Mouse (Mus musculus) small intestine, adult 2 months (tissue): Measurements from ENCODE around the gene 1700016K19Rik. TPM values are rescaled to one million over a fixed set of nuclear protein-coding genes. Genes with fewer than 3 reads are reported as not detected.
A peak's percentile ranks its signal among the peaks of the same experiment; 100 is the strongest.

Experiments used
- H3K27ac ChIP-seq: fragments of 200-500 bp; 2 replicates; pipeline ENCODE4 v1.5.1; 2012; ENCODE audit warnings: low read depth, low read length, control low read depth, inconsistent platforms; ENCODE audit not compliant: insufficient read depth
- H3K27me3 ChIP-seq: fragments of 200-500 bp; 2 replicates; pipeline ENCODE4 v1.6.1; 2012; ENCODE audit warnings: mild to moderate bottlenecking, moderate library complexity, low read length, inconsistent platforms; ENCODE audit not compliant: control insufficient read depth, insufficient read depth
- H3K36me3 ChIP-seq: fragments of 200-500 bp; 2 replicates; pipeline ENCODE4 v1.6.1; 2012; ENCODE audit warnings: mild to moderate bottlenecking, low read length, control low read depth, inconsistent platforms; ENCODE audit not compliant: control insufficient read depth, insufficient read depth
- H3K4me1 ChIP-seq: fragments of 200-500 bp; 2 replicates; pipeline ENCODE4 v1.6.1; 2012; ENCODE audit warnings: low read length, inconsistent platforms, mixed read lengths; ENCODE audit not compliant: control insufficient read depth, insufficient read depth, insufficient read length
- H3K4me3 ChIP-seq: fragments of 200-500 bp; 2 replicates; pipeline ENCODE4 v1.5.1; 2012; ENCODE audit warnings: low read depth, mild to moderate bottlenecking, control low read depth, inconsistent platforms, low read length, moderate library complexity
- CTCF ChIP-seq: fragments of 200-500 bp; IDR thresholded peaks from 2 replicates; pipeline ENCODE4 v1.5.1; 2012; ENCODE audit warnings: low read depth, mild to moderate bottlenecking, control low read depth, inconsistent platforms, low read length, moderate library complexity, mixed read lengths; ENCODE audit not compliant: insufficient replicate concordance, insufficient read length; ENCODE audit errors: extremely low read depth
- POLR2A ChIP-seq: fragments of 200-500 bp; IDR thresholded peaks from 2 replicates; pipeline ENCODE4 v1.6.1; 2012; ENCODE audit warnings: low read depth, mild to moderate bottlenecking, control low read depth, inconsistent platforms, low read length, moderate library complexity
- WGBS: fragments of 180-500 bp; shearing (Covaris S2); methylation state at CpG from one replicate; pipeline ENCODE4 v1.1.7; 2018; 5-methylcytosine and 5-hydroxymethylcytosine counted together
- polyA plus RNA-seq: library from polyadenylated mRNA; depleted of rRNA; stranded (reverse); fragments of >200 nt; gene quantifications from 2 replicates; pipeline ENCODE4 v1.2.3, GENCODE M21; 2012

The 1700016K19Rik gene
- polyA plus RNA-seq, 1 experiment = 0.18 TPM

DNA sequence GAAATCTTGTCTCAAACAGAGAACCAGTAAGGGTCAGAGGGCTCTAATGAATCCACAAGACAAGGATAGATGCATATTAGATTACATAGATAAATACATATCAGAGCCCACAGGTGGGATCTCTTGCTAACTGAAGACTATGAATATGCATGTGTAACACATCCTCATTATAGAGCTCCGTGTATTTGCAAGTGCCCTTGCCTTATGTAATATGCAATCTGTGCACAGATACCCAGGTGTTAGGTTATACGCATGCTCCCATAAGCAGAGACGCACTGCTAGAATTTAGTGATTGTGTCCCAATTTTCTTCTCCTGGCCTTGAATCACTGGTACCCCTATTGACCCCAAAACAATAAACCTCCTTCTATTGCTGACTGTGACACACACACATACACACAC is 27.5 kb upstream of the 1700016K19Rik start:
- no peaks in the 10 kb centered on the region for H3K36me3 ChIP-seq
- no peak overlapping the region for H3K4me3 ChIP-seq
- no peak overlapping the region for H3K27ac ChIP-seq
- H3K27me3 ChIP-seq = no peaks in the 10 kb centered on the region
- TF ChIP-seq POLR2A (no peak), CTCF (no peak)
- WGBS = 83% methylated on average over 3 of the region's 3 CpGs
- peaks cover 4% of the 10 kb centered on the region; the same call in 1 of the 2 replicates for H3K4me1 ChIP-seq

DNA sequence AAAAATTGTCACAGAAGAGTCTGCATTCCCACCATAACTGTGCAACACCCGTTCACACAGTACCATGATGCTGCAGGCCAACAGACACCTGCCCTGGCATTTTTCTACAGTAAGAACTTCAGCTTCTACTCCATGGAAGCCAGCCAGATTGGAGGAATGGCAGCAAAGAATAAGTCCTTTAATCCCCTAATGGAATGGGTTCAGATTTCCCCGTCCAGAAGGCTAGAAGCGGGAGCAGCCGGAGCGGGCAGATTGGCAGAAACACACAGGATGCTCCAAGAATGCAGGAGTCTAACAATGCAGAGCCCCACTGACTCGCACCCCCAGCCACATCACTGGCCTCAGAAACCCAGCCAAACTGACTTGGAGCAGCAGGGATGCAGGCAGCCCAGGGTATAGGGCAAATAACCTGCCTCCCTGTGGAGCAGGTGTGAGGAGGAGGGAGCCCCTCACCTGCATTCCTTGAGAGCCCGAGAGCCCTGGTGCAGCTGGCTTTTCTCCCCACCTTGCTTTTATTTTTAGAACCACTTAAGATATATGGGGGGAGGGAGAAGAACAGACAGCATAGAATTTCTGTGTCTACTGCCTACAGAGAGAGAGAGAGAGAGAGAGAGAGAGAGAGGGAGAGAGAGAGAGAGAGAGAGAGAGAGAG is 26.7 kb upstream of the 1700016K19Rik start:
- Histone ChIP-seq H3K27ac (no peak overlapping the region), H3K4me3 (no peak overlapping the region), H3K36me3 (no peaks in the 10 kb centered on the region), H3K27me3 (no peaks in the 10 kb centered on the region), H3K4me1 (peaks cover 4% of the 10 kb centered on the region; the same call in 1 of the 2 replicates)
- 63% methylated on average over 7 of the region's 7 CpGs for WGBS
- no peak for TF ChIP-seq CTCF
- no peak for TF ChIP-seq POLR2A

DNA sequence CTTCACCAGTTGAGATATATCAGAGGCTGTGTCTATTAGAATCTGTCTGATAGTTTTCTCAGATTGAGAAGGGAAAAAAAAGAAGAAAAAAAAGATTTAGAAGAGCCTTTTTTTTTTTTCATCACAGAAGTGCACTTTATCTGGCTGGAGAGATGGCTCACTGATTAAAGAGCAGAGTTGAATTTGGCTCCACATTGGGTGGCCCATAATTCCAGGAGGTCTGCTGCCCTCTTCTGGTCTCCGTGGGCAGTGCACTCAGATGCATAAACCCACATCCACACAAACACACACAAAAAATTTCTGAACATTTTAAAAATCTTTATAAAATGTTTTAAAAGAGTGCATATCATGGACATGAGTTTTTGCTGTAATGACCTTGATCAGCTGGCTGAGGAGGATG is 25.7 kb upstream of the 1700016K19Rik start:
- no peaks in the 10 kb centered on the region for H3K27me3 ChIP-seq
- no peak for TF ChIP-seq POLR2A
- TF ChIP-seq CTCF = peak; percentile 55; the same call in 1 of the 2 replicates

DNA sequence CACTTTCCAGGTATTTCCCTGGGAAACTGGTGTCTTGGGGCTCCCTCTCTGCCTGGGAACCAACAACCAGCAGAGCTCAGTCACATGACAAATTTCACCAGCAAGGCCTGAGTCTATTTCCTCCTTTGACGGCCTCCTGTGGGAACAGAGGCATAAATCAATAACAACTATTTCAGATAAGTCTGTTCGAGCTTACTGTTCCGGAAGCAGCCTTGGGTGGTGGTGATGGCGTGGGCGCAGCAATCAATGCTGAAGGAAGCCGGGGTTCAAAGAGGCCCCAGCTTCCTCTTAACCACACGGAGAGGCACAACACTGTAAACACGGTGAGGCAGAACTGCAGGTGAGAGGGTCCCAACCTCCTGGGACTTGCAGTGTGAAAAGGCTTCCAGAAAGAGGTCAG is 23.0 kb upstream of the 1700016K19Rik start:
- 6% methylated on average over 8 of the region's 8 CpGs for WGBS
- peaks cover 4% of the 10 kb centered on the region; the same call in 1 of the 2 replicates for H3K4me1 ChIP-seq
- TF ChIP-seq CTCF = no peak
- TF ChIP-seq POLR2A = no peak
- no peaks in the 10 kb centered on the region for H3K27me3 ChIP-seq
- H3K4me3 ChIP-seq = no peak overlapping the region
- peak overlapping the region; percentile 42 for H3K27ac ChIP-seq
- no peaks in the 10 kb centered on the region for H3K36me3 ChIP-seq

More for the DNA sequence above, 25.7 kb upstream of the 1700016K19Rik start:
- no peak overlapping the region for H3K4me3 ChIP-seq
- H3K4me1 ChIP-seq = peaks cover 4% of the 10 kb centered on the region; the same call in 1 of the 2 replicates
- no peaks in the 10 kb centered on the region for H3K36me3 ChIP-seq
- WGBS = 91% methylated on average over 1 of the region's 1 CpGs
- H3K27ac ChIP-seq = no peak overlapping the region

DNA sequence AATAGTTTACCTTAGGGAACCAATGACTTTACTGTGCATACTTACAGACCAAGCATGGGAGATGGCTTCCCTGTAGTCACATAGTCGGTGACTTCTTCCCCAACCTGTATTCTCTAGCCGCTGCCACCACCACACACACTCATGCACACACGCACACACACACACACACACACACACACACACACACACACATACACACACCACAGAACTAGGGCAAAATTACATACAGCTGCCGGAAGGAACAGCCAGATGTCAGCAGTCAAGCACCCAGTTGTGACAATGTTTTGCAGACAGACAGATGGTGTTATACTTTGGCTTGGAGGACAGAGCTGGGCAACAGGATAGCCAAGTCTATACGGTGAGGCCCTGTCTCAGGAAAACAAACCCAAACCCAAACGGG is 21.7 kb upstream of the 1700016K19Rik start:
- Histone ChIP-seq H3K36me3 (no peaks in the 10 kb centered on the region), H3K4me3 (no peak overlapping the region), H3K27ac (no peak overlapping the region), H3K27me3 (no peaks in the 10 kb centered on the region), H3K4me1 (peaks cover 4% of the 10 kb centered on the region; the same call in 1 of the 2 replicates)
- TF ChIP-seq CTCF (no peak), POLR2A (no peak)
- WGBS = 74% methylated on average over 6 of the region's 6 CpGs

DNA sequence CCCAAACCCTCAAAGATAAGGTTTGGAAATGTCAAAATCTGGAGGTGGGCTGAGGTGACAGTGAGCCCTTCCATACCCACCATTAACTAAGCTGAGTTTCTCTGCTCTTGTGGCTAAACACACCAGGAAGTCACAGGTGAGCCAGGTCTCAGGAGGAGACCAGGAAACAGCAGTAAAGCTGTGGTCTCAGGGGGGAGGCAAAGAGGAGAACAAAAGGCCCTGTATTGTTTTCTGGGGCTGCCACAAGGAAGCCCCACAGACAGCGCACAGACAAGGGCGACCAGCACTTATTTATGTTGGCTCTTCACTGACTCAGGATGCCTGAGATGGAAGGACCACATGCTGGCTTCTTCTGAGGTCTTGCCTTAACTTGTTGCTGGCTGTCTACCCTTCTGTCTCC is 19.3 kb upstream of the 1700016K19Rik start:
- no peak overlapping the region for H3K27ac ChIP-seq
- H3K27me3 ChIP-seq = no peaks in the 10 kb centered on the region
- WGBS = 55% methylated on average over 2 of the region's 2 CpGs
- H3K4me1 ChIP-seq = peaks cover 4% of the 10 kb centered on the region; the same call in 1 of the 2 replicates
- H3K36me3 ChIP-seq = no peaks in the 10 kb centered on the region
- TF ChIP-seq POLR2A = no peak
- no peak for TF ChIP-seq CTCF
- no peak overlapping the region for H3K4me3 ChIP-seq

DNA sequence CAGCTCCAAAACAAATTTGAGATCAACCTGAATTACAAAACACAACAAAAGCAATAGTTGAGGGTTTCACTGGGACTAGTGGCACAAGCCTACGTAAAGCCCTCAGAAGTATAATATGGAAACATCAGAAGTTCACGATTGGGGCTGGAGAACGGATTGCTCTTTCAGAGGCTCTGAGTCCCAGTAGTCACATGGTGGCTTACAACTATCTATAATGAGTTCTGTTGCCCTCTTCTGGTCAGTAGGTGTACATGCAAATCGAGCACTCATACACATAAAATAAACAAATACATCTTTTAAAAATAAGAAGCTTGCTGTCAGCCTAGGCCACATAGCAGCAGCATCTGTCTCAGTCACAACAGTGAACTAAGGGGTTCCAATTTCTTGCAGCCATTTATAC is 16.5 kb upstream of the 1700016K19Rik start:
- Histone ChIP-seq H3K36me3 (no peaks in the 10 kb centered on the region), H3K27me3 (no peaks in the 10 kb centered on the region), H3K4me3 (no peak overlapping the region), H3K27ac (no peak overlapping the region), H3K4me1 (no peaks in the 10 kb centered on the region)
- 77% methylated on average over 4 of the region's 4 CpGs for WGBS
- TF ChIP-seq POLR2A (no peak), CTCF (no peak)
